Mouse (Mus musculus) testis, postnatal 10 days (tissue): ENCODE results near the gene Rexo5.

ENCODE experiments used
- DNase-seq: peaks from one replicate; pipeline ENCODE4 v3.0.0; 2021; ENCODE audit warnings: low spot score

Rexo5 gene

DNA sequence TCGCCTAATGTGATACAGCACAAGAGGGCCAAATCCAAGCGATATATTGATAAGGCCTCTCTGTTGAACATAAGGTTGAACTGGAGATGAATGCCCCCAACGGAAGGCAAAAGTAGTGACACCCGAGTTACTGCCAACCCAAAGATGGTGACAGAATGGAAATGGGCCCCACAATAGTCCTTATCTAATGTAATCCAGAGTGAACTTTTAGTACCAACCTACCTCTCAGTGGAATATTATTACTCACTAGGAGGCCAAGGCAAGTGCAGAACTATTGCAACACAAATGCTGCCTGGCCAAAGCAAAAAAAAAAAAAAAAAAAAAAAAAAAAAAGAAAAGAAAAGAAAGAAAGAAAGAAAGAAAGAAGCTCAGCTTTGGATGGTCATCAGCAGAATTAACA, 98.9 kb downstream of the Rexo5 start:
- DNase-seq = no peak

DNA sequence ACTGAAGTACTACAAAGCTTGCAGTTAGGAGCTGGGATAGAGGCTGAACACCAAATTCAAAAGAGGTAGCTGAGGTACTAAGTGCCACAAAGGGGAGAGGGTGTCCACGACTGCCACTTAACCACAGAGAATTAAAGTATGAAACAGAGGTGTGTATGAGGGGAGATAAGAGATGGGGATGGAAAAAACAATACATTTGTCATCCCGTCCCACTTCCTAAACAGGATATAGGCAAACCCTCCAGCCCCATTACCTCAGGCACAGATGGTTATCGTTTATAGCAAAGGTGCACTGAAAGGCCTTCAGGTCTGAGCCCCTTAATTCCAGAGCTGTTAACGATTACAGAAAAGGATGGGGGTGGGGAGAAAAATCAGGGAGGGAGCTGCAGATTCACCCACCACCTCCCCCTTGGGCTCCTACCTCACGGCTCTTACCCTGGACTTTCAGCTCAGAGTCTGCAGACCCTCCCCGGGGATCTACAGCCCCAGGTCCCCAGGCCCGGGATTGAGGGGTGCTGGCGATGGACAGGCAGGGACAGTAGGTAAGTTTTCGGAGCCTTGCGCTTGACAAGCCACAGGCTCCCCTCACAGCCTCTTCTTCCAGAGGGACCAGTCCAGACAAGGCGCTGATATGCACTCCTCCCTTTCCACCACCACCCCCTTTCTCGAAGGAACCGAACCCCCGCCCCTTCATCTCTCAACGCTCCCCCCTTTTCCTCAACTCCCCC, 101.2 kb downstream of the Rexo5 start:
- no peak for DNase-seq

DNA sequence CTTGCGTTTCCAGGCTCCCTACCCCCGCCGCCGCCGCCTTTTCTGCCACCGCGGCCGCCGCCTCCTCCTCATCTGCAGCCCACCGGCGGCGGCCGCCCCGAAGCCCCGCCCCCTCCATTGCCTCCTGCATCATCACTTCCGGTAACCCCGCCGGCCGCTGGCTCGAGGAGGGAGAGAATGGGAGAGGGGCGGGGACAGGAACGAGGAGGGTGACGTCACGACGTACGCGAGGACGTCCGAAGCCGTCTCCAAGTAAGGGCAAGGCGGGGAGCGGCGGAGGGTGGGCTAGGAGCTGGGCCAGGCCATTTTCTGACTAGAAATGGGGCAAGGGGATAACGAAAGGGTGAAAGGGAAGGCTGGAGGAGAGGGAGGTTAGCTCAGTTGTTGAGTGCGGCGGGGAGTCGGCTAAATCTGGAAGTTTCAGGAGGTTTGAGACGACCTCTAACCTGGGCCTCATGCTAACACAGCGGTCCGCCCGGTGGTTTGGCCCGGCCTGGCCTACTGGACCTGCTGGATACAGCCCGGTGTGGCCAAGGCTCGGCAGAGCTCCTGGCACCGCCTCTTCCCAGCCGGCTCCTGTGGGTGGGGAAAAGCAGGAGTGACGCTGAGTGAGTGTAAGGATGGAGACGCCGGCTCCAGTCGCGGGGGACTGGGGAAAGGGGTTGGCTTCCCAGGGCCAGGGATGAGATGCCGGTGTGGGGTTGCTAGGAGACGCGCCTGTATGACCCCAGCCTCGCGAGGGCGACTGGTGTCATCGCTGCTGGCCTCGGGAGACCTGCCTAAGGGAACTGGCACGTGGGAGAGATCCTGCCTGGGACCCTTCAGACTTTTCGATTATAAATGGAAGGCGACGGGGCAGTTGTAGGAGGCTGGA, 102.1 kb downstream of the Rexo5 start, which contains the start of the genes Lyrm1 and Dcun1d3:
Gene Lyrm1 (plus strand): TSS at position 223 of the 874 bp plus-strand sequence.
Gene Dcun1d3 (minus strand): TSS at position 660 of the 874 bp plus-strand sequence.
- DNase-seq = peak; percentile 99

DNA sequence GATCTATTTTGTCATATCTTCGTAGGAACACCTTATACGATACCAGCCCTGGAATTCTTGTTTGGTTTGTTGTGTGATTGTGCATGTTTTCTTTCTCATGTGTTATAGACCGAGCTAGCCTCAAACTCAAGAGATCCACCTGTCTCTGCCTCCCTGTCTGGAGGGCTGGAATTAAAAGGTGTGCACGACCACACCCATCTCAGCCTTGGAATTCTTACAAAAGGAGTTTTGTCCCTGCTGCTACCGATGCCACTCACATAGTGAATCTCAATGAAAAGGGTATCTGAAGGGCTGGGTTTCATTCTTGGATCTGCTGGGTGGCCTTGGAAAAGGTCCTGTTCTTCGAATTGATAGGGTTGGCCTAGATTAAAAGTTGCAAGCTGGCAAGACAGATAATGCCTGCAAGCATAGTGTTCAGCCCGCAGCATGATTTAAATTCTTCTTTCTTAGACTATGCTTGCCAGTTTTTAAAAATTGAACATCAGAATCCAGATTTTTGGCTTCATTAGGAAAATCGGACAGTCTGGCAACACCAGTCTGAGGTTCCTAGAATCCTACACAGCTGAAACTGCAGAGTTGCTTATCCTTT, 103.8 kb downstream of the Rexo5 start:
- no peak for DNase-seq

DNA sequence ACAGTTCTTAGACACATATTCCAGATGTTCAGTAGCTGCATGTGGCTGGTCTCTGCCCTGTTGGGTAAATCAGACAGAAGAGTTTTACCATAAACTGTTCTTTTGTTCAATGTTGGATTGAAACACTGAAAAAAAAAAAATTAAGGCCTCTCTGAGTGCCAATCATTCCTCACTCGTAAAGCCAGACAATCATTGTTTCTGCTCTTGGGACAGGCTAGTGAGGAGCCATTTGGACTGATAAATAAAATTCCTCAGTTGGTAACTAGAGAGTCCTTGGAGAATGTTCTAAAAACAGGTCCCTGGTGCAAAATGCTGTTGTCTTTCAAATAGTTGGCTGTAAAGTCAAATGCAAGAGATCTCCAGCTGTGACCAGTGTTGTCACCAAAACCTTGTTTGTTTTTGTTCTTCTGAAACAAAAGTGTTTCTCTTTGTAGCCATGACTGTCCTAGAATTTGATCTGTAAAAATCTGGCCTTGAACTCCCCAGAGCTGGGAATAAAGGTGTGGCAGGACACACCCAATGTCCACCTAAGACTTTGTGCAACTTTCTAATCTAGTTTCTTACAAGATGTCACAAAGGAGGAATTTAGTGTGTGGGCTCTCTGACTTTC, 104.5 kb downstream of the Rexo5 start:
- DNase-seq = no peak
